Mouse (Mus musculus): ENCODE measurements around the gene Foxn3.

Gene Foxn3

GRCm38 (mm10) chr12:99247939-99248338, 315.4 kb downstream of the Foxn3 start:
- DNase-seq (ENCODE audit: low spot score): no peak

GRCm38 (mm10) chr12:99246984-99247746, 316.2 kb downstream of the Foxn3 start:
- DNase-seq (ENCODE audit: low spot score): no peak

GRCm38 (mm10) chr12:99244673-99245072, 318.7 kb downstream of the Foxn3 start:
- no peak for DNase-seq (ENCODE audit: low spot score)

GRCm38 (mm10) chr12:99244264-99244663, 319.1 kb downstream of the Foxn3 start:
- no peak for DNase-seq (ENCODE audit: low spot score)

- DNase-seq (ENCODE audit: low spot score): no peak
These were observed 320.1 kb downstream of the Foxn3 start for GRCm38 (mm10) chr12:99243316-99243715.

- DNase-seq (ENCODE audit: low spot score): no peak
These were observed 323.1 kb downstream of the Foxn3 start for GRCm38 (mm10) chr12:99240185-99240726.

- no peak for DNase-seq (ENCODE audit: low spot score)
These were observed 323.6 kb downstream of the Foxn3 start for GRCm38 (mm10) chr12:99239735-99240134.

- DNase-seq (ENCODE audit: low spot score): no peak
These were observed 325.9 kb downstream of the Foxn3 start for GRCm38 (mm10) chr12:99237497-99237896.

- peak; percentile 44 for DNase-seq (ENCODE audit: low spot score)
These were observed 329.0 kb downstream of the Foxn3 start for GRCm38 (mm10) chr12:99234346-99234745.

GRCm38 (mm10) chr12:99233386-99233785, 330.0 kb downstream of the Foxn3 start:
- DNase-seq (ENCODE audit: low spot score): no peak

GRCm38 (mm10) chr12:99232478-99232877, 330.9 kb downstream of the Foxn3 start:
- DNase-seq (ENCODE audit: low spot score): no peak

GRCm38 (mm10) chr12:99231321-99231720, 332.1 kb downstream of the Foxn3 start:
- DNase-seq (ENCODE audit: low spot score): no peak

- no peak for DNase-seq (ENCODE audit: low spot score)
These were observed 332.7 kb downstream of the Foxn3 start for GRCm38 (mm10) chr12:99230783-99231048.

GRCm38 (mm10) chr12:99229973-99230782, 333.2 kb downstream of the Foxn3 start:
- no peak for DNase-seq (ENCODE audit: low spot score)

- DNase-seq (ENCODE audit: low spot score): no peak
These were observed 335.9 kb downstream of the Foxn3 start for GRCm38 (mm10) chr12:99227313-99227952.

GRCm38 (mm10) chr12:99224863-99225603, 338.3 kb downstream of the Foxn3 start:
- no peak for DNase-seq (ENCODE audit: low spot score)

GRCm38 (mm10) chr12:99221087-99221846, 342.1 kb downstream of the Foxn3 start:
- no peak for DNase-seq (ENCODE audit: low spot score)

GRCm38 (mm10) chr12:99220333-99220732, 343.0 kb downstream of the Foxn3 start:
- DNase-seq (ENCODE audit: low spot score): no peak

- no peak for DNase-seq (ENCODE audit: low spot score)
These were observed 343.6 kb downstream of the Foxn3 start for GRCm38 (mm10) chr12:99219812-99220211.

- no peak for DNase-seq (ENCODE audit: low spot score)
These were observed 346.2 kb downstream of the Foxn3 start for GRCm38 (mm10) chr12:99217145-99217698.

- no peak for DNase-seq (ENCODE audit: low spot score)
These were observed 347.0 kb downstream of the Foxn3 start for GRCm38 (mm10) chr12:99216341-99216761.

Data from urinary bladder, postnatal 14 days (tissue).